Mouse (Mus musculus) brown adipose tissue, adult 24 weeks (tissue): ENCODE results near the gene Prps1l3. TPM values are rescaled to one million over a fixed set of nuclear protein-coding genes. Genes with fewer than 3 reads are reported as not detected.

Source experiments
- H3K27ac ChIP-seq: fragments of 200-500 bp; replicated peaks from 2 replicates; pipeline ENCODE4 v1.5.1; 2012; ENCODE audit warnings: low read depth, mild to moderate bottlenecking, low read length
- H3K4me1 ChIP-seq: fragments of 200-500 bp; 2 replicates; pipeline ENCODE4 v1.6.1; 2012; ENCODE audit warnings: low read length, mixed read lengths; ENCODE audit not compliant: control insufficient read depth, insufficient read depth, insufficient read length
- H3K4me3 ChIP-seq: fragments of 200-500 bp; 2 replicates; pipeline ENCODE4 v1.5.1; 2012; ENCODE audit warnings: low read depth, mild to moderate bottlenecking, low read length, moderate library complexity; ENCODE audit not compliant: insufficient read depth
- polyA plus RNA-seq: library from polyadenylated mRNA; stranded (reverse); fragments of >200 nt; gene quantifications from 2 replicates; pipeline ENCODE4 v1.2.4, GENCODE M21; 2012; ENCODE audit not compliant: missing spikeins, insufficient read depth, insufficient read length

Gene Prps1l3
- 6.5 and 8.0 TPM in 2 replicates for polyA plus RNA-seq

GRCm38 (mm10) chr12:57230192-57230706 lies at the start of gene Prps1l3, which contains the start of gene Mipol1:
Prps1l3 (plus strand) TSS chr12:57230412.
Mipol1 (plus strand) TSS chr12:57230427.
- H3K27ac ChIP-seq = peak within 1 kb of the TSS; percentile 86
- H3K4me1 ChIP-seq = peaks cover 6% of the 10 kb centered on the region; the same call in 1 of the 2 replicates
- H3K4me3 ChIP-seq = peak within 1 kb of the TSS; percentile 75

DNA sequence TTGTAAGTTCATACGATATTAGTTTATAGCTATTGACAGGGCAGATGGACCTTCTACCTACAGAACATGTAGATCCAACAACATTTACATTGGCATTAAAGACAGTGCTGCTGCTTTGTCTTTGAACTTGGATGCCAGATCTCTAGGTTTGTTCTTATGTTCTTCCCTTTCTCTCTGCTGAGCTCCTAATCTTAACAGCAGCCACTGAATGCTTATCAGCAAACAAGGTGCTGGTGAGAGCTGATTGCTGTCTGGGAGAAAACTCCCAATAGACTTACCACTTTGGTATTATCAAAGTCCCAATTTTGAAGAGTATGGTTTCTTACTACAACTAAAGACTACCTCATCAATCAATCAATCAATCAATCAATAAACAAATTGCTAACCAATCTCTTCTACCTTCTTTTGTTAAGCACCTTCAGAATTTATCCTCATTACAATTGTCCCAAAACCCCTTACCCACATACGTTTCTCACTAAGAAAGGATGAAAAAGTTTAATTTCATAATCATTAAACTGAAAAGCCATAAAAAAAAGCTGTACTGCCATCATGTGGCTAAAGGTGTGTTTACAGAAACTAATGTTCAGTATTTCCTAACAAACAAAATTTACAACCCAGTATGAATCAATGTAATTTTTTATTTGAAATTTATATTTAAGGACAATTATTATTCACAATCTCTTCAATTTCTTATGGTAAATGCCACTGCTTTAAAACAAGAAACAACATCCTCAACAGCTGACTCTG lies 45.6 kb upstream of the Prps1l3 start:
- peaks cover 4% of the 10 kb centered on the region; the same call in 1 of the 2 replicates for H3K4me1 ChIP-seq
- no peak overlapping the region for H3K27ac ChIP-seq

DNA sequence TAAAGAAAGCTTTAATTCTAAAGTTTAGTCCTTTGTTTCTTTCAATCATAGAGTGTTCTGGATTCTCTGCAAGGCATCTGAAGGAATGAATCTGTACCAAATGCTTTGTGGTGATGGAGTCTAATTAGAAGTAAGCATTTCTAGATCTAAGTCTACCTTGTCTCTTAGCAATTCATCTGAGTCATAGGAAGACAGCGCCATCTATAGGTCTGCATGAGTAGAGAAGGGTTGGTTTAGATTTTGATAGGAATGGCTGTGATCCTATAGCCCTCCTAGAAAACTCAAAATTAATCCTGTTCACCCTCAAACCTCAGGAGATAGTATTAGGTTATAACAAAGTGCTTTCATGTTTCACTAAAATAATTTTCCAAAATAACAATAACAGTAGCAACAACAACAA lies 44.7 kb upstream of the Prps1l3 start:
- no peaks in the 10 kb centered on the region for H3K4me1 ChIP-seq
- H3K4me3 ChIP-seq = no peak overlapping the region
- H3K27ac ChIP-seq = no peak overlapping the region

More for the DNA sequence above, 45.6 kb upstream of the Prps1l3 start:
- H3K4me3 ChIP-seq = no peak overlapping the region

DNA sequence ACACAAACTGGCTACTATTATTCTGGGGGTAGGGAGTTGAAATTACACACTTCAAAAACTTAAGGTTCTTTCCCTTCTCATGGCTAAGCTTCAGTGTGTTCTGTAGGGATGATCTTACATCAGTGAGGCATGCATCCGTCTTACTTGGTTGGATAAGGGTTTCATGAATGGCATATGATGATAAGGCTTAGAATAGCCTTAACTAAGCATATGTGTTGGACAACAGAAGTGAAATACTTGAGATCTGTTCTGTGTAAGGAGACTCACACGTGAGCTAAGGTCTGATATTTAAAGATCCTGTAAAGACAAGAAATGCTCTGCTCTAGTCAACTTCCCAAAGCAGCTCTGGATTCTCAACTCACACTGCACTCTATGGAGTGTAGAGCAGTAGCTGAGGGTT lies 44.1 kb upstream of the Prps1l3 start:
- H3K27ac ChIP-seq = no peak overlapping the region
- H3K4me1 ChIP-seq = no peaks in the 10 kb centered on the region
- H3K4me3 ChIP-seq = no peak overlapping the region

- Histone ChIP-seq H3K4me1 (no peaks in the 10 kb centered on the region), H3K4me3 (no peak overlapping the region), H3K27ac (no peak overlapping the region)
Measured at GRCm38 (mm10) chr12:57187032-57187431, 43.2 kb upstream of the Prps1l3 start.

GRCm38 (mm10) chr12:57194609-57195008 lies 35.6 kb upstream of the Prps1l3 start:
- H3K4me1 ChIP-seq = no peaks in the 10 kb centered on the region
- H3K27ac ChIP-seq = no peak overlapping the region
- no peak overlapping the region for H3K4me3 ChIP-seq

DNA sequence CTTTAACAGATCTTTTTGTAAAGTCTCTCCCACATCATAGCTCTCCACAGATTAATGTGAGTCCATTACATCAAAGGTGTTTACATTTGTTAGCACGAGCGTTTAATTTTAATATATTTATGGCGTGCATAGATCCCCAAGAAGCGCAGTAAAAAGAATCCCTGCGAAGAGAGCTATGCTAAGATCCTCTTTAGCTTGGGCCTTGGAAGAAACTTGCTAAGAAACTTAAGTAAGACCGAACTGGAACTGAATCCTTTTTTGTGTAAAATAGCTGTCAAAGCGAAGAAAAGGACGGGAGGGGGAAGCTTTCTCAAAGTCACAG lies 34.0 kb upstream of the Prps1l3 start:
- H3K4me1 ChIP-seq = no peaks in the 10 kb centered on the region
- no peak overlapping the region for H3K27ac ChIP-seq
- peak overlapping the region; percentile 47 for H3K4me3 ChIP-seq

DNA sequence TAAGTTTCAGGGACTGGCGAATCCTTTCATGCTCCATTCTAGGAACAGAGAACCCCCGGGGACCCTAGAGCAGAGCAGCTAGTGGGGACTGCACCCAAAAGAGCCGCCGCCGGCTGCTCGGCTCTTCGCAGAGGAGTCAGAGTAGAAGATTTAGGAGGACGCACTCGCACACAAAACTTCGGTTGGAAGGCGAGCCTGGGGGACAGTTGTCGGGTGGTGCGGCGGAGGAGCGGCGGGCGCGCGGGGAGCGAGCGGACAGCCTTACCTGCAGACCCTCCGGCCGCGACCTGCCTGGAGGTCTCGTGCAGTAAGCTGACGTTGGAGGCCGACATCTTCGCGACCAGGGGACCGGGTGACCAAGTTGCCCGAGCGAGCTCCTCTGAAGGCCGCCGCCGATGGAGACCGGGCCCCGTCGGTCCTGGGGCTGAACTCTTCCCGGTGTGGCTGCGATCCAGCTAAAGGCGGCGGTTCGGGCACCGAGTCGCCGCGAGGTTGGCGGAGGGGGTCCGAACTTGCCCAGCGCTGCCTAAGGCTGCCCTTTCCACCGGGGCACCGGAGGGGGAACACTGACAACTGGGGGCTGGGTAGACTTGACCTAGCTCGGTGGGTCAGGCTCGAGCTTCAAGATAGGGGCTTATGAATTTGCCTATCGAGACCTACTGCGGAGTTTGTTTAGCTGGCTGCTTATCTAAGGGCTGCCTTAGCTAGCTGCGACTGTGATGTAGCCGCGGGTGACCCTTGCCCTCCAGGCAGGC lies 33.4 kb upstream of the Prps1l3 start:
- Histone ChIP-seq H3K4me1 (no peaks in the 10 kb centered on the region), H3K4me3 (peak overlapping the region; percentile 47), H3K27ac (no peak overlapping the region)

DNA sequence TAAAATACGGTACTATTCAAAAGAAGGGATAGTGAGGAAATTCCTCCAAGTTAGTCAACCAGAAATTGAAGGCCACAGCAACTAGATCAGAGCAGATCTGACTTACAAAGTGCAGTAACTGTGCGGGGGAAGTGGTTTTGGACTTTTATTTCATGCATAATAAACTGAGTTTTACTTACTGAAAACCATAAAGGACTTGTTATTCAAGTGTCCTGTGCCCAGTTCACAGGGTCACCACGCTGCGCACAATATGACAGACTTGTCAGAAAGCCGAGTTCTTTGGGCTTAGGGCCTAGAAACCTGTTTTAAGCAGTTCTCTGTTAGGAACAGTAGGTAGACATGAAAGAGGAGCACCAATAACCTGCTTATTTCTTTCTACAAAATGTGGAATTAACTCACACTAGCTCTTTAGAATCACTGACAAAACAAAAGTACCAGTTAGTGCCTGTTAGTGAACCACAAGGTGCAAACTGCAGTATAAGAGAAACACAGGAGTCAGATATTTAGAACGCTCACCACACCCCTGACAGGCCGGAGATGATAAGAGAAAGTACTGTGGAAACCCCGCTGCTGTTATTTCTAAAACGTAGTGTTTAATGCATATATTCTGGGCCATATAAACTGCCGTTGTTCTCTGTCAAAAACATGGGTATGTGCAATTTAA lies 32.7 kb upstream of the Prps1l3 start, which contains the start of gene Slc25a21:
Slc25a21 (minus strand) TSS at position 110 of the 664 bp plus-strand sequence.
- Histone ChIP-seq H3K27ac (no peak within 1 kb of the TSS), H3K4me1 (no peaks in the 10 kb centered on the region), H3K4me3 (peak within 1 kb of the TSS; percentile 47)

- H3K4me3 ChIP-seq = no peak overlapping the region
- H3K4me1 ChIP-seq = no peaks in the 10 kb centered on the region
- no peak overlapping the region for H3K27ac ChIP-seq
Measured at GRCm38 (mm10) chr12:57198269-57198668, 31.9 kb upstream of the Prps1l3 start.

- Histone ChIP-seq H3K4me3 (no peak overlapping the region), H3K27ac (no peak overlapping the region), H3K4me1 (no peaks in the 10 kb centered on the region)
Measured at GRCm38 (mm10) chr12:57199427-57199826, 30.8 kb upstream of the Prps1l3 start.

GRCm38 (mm10) chr12:57201901-57202300 lies 28.3 kb upstream of the Prps1l3 start:
- Histone ChIP-seq H3K27ac (no peak overlapping the region), H3K4me3 (no peak overlapping the region), H3K4me1 (no peaks in the 10 kb centered on the region)

DNA sequence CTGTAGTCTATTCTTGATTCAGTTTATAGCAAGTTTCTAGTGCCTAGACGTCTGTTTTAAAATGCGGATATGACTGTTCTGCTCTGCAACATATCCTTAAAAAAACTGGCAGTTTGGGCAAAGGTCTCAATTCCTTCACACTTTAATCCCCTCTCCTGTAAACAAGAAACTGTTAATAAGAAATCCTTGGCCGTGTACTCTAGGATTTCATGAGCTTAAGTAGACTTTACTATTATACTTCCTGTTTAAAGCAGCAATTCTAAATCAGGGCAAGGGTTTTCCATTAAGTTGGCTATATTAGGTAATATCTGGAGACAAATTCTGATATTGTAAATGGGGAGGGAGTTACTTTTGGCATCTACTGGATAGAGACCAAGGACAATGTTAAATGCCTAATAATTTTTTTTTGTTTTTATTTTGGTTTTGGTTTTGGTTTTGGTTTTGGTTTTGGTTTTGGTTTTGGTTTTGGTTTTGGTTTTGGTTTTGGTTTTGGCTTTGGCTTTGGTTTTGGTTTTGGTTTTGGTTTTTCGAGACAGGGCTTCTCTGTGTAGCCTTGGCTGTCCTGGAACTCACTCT lies 25.8 kb upstream of the Prps1l3 start:
- Histone ChIP-seq H3K4me3 (no peak overlapping the region), H3K27ac (no peak overlapping the region), H3K4me1 (no peaks in the 10 kb centered on the region)

GRCm38 (mm10) chr12:57211353-57212311 lies 18.6 kb upstream of the Prps1l3 start:
- H3K27ac ChIP-seq = no peak overlapping the region

More at GRCm38 (mm10) chr12:57211353-57212311, 18.6 kb upstream of the Prps1l3 start:
- no peaks in the 10 kb centered on the region for H3K4me1 ChIP-seq
- H3K4me3 ChIP-seq = peak overlapping the region; percentile 59
